Mouse (Mus musculus): ENCODE measurements around the gene Cxcr1. TPM values are rescaled to one million over a fixed set of nuclear protein-coding genes. Genes with fewer than 3 reads are reported as not detected.

Cxcr1 gene
- polyA plus RNA-seq, 1 experiment from 2014 or later, result not detected

- ATAC-seq (ENCODE audit: insufficient read depth) (no peak), DNase-seq (no peak)
- Histone ChIP-seq H3K9ac (no peak overlapping the region), H3K9me3 (ENCODE audit: low read depth, low read length) (no peaks in the 10 kb centered on the region), H3K27ac (ENCODE audit: low read depth) (no peak overlapping the region), H3K4me3 (ENCODE audit: low read depth, low read length) (no peak overlapping the region), H3K36me3 (ENCODE audit: insufficient read depth) (no peaks in the 10 kb centered on the region), H3K4me2 (no peak overlapping the region), H3K4me1 (ENCODE audit: insufficient read depth) (no peaks in the 10 kb centered on the region), H3K27me3 (ENCODE audit: insufficient read depth, low read length) (no peaks in the 10 kb centered on the region)
- 73% methylated on average over 17 of the region's 17 CpGs for WGBS
- TF ChIP-seq CTCF (IDR thresholded peaks at IDR 0.05; ENCODE audit: low read depth), result no peak
Observed at GRCm38 (mm10) chr1:74196621-74197419, 2.4 kb upstream of the Cxcr1 start.

GRCm38 (mm10) chr1:74195961-74196360, 1.5 kb upstream of the Cxcr1 start:
- H3K4me3 ChIP-seq (ENCODE audit: low read depth, low read length), result no peak overlapping the region
- H3K9me3 ChIP-seq (ENCODE audit: low read depth, low read length), result no peaks in the 10 kb centered on the region
- 43% methylated on average over 7 of the region's 7 CpGs for WGBS
- no peak overlapping the region for H3K9ac ChIP-seq
- peak; percentile 73 for TF ChIP-seq CTCF (IDR thresholded peaks at IDR 0.05; ENCODE audit: low read depth)
- DNase-seq (peak; percentile 77), ATAC-seq (ENCODE audit: insufficient read depth) (no peak)
- no peaks in the 10 kb centered on the region for H3K4me1 ChIP-seq (ENCODE audit: insufficient read depth)
- no peaks in the 10 kb centered on the region for H3K36me3 ChIP-seq (ENCODE audit: insufficient read depth)
- no peak overlapping the region for H3K4me2 ChIP-seq
- H3K27me3 ChIP-seq (ENCODE audit: insufficient read depth, low read length), result no peaks in the 10 kb centered on the region
- no peak overlapping the region for H3K27ac ChIP-seq (ENCODE audit: low read depth)

GRCm38 (mm10) chr1:74192711-74193110, 1.7 kb downstream of the Cxcr1 start:
- no peaks in the 10 kb centered on the region for H3K36me3 ChIP-seq (ENCODE audit: insufficient read depth)
- H3K27me3 ChIP-seq (ENCODE audit: insufficient read depth, low read length), result no peaks in the 10 kb centered on the region
- H3K9me3 ChIP-seq (ENCODE audit: low read depth, low read length), result no peaks in the 10 kb centered on the region
- no peak for TF ChIP-seq CTCF (IDR thresholded peaks at IDR 0.05; ENCODE audit: low read depth)
- no peak overlapping the region for H3K9ac ChIP-seq
- H3K4me1 ChIP-seq (ENCODE audit: insufficient read depth), result no peaks in the 10 kb centered on the region
- H3K4me3 ChIP-seq (ENCODE audit: low read depth, low read length), result no peak overlapping the region
- DNase-seq (no peak), ATAC-seq (ENCODE audit: insufficient read depth) (no peak)
- H3K4me2 ChIP-seq, result no peak overlapping the region
- WGBS, result 64% methylated on average over 2 of the region's 2 CpGs
- no peak overlapping the region for H3K27ac ChIP-seq (ENCODE audit: low read depth)

GRCm38 (mm10) chr1:74190471-74190870, 4.0 kb downstream of the Cxcr1 start:
- ATAC-seq (ENCODE audit: insufficient read depth) (no peak), DNase-seq (no peak)
- H3K4me1 ChIP-seq (ENCODE audit: insufficient read depth), result no peaks in the 10 kb centered on the region
- H3K9me3 ChIP-seq (ENCODE audit: low read depth, low read length), result no peaks in the 10 kb centered on the region
- H3K27ac ChIP-seq (ENCODE audit: low read depth), result no peak overlapping the region
- no peak overlapping the region for H3K4me2 ChIP-seq
- WGBS, result 81% methylated on average over 7 of the region's 7 CpGs
- no peaks in the 10 kb centered on the region for H3K36me3 ChIP-seq (ENCODE audit: insufficient read depth)
- no peak for TF ChIP-seq CTCF (IDR thresholded peaks at IDR 0.05; ENCODE audit: low read depth)
- no peak overlapping the region for H3K4me3 ChIP-seq (ENCODE audit: low read depth, low read length)
- H3K9ac ChIP-seq, result no peak overlapping the region
- no peaks in the 10 kb centered on the region for H3K27me3 ChIP-seq (ENCODE audit: insufficient read depth, low read length)

GRCm38 (mm10) chr1:74183006-74183405, 11.4 kb downstream of the Cxcr1 start:
- H3K36me3 ChIP-seq (ENCODE audit: insufficient read depth), result no peaks in the 10 kb centered on the region
- H3K9ac ChIP-seq, result no peak overlapping the region
- peak; percentile 17; the same call in 1 of the 2 replicates for TF ChIP-seq CTCF (IDR thresholded peaks at IDR 0.05; ENCODE audit: low read depth)
- H3K9me3 ChIP-seq (ENCODE audit: low read depth, low read length), result no peaks in the 10 kb centered on the region
- DNase-seq (peak; percentile 31), ATAC-seq (ENCODE audit: insufficient read depth) (no peak)
- H3K27me3 ChIP-seq (ENCODE audit: insufficient read depth, low read length), result no peaks in the 10 kb centered on the region
- H3K4me3 ChIP-seq (ENCODE audit: low read depth, low read length), result no peak overlapping the region
- H3K4me1 ChIP-seq (ENCODE audit: insufficient read depth), result peaks cover 4% of the 10 kb centered on the region; the same call in 1 of the 2 replicates
- H3K4me2 ChIP-seq, result no peak overlapping the region
- WGBS, result 49% methylated on average over 2 of the region's 2 CpGs
- no peak overlapping the region for H3K27ac ChIP-seq (ENCODE audit: low read depth)

- no peak for ATAC-seq (ENCODE audit: insufficient read depth)
- TF ChIP-seq CTCF (IDR thresholded peaks at IDR 0.05; ENCODE audit: low read depth), result no peak
- H3K36me3 ChIP-seq (ENCODE audit: insufficient read depth), result no peaks in the 10 kb centered on the region
- H3K4me1 ChIP-seq (ENCODE audit: insufficient read depth), result peaks cover 4% of the 10 kb centered on the region; the same call in 1 of the 2 replicates
- no peak overlapping the region for H3K4me2 ChIP-seq
- no peak for DNase-seq
- H3K27ac ChIP-seq (ENCODE audit: low read depth), result no peak overlapping the region
- H3K9ac ChIP-seq, result no peak overlapping the region
- no peaks in the 10 kb centered on the region for H3K9me3 ChIP-seq (ENCODE audit: low read depth, low read length)
- WGBS, result 31% methylated on average over 2 of the region's 2 CpGs
- no peaks in the 10 kb centered on the region for H3K27me3 ChIP-seq (ENCODE audit: insufficient read depth, low read length)
- no peak overlapping the region for H3K4me3 ChIP-seq (ENCODE audit: low read depth, low read length)
Observed at GRCm38 (mm10) chr1:74181462-74181861, 13.0 kb downstream of the Cxcr1 start.

GRCm38 (mm10) chr1:74179624-74180408, 14.6 kb downstream of the Cxcr1 start:
- no peak for TF ChIP-seq CTCF (IDR thresholded peaks at IDR 0.05; ENCODE audit: low read depth)
- 28% methylated on average over 9 of the region's 9 CpGs for WGBS
- Histone ChIP-seq H3K27me3 (ENCODE audit: insufficient read depth, low read length) (no peaks in the 10 kb centered on the region), H3K4me1 (ENCODE audit: insufficient read depth) (peaks cover 8% of the 10 kb centered on the region; the same call in 1 of the 2 replicates), H3K36me3 (ENCODE audit: insufficient read depth) (no peaks in the 10 kb centered on the region), H3K9me3 (ENCODE audit: low read depth, low read length) (no peaks in the 10 kb centered on the region), H3K4me2 (no peak overlapping the region), H3K4me3 (ENCODE audit: low read depth, low read length) (no peak overlapping the region), H3K27ac (ENCODE audit: low read depth) (peak overlapping the region; percentile 76), H3K9ac (no peak overlapping the region)
- ATAC-seq (ENCODE audit: insufficient read depth) (peak; percentile 92), DNase-seq (peak; percentile 90)

All from lung, embryonic 14.5 days (tissue).